Mouse (Mus musculus) midbrain, embryonic 16.5 days (tissue): ENCODE measurements around the gene Map3k3. TPM values are rescaled to one million over a fixed set of nuclear protein-coding genes. Genes with fewer than 3 reads are reported as not detected.
A peak's percentile ranks its signal among the peaks of the same experiment; 100 is the strongest.

Experiments
- ATAC-seq: fragments of 200-750 bp; cut with Nextera tagmentation; 2 replicates; pipeline ENCODE4 v1.8.0; 2017; ENCODE audit warnings: moderate TSS enrichment
- H3K27ac ChIP-seq: fragments of 300-500 bp; sonication (generic); 2 replicates; pipeline ENCODE4 v1.5.1; 2014; ENCODE audit warnings: mild to moderate bottlenecking, low read length, mixed read lengths
- H3K27me3 ChIP-seq: fragments of 300-500 bp; sonication (generic); 2 replicates; pipeline ENCODE4 v1.6.1; 2014; ENCODE audit warnings: low read depth, low read length, mixed read lengths; ENCODE audit not compliant: control insufficient read depth, insufficient read depth
- H3K36me3 ChIP-seq: fragments of 300-500 bp; sonication (generic); 2 replicates; pipeline ENCODE4 v1.6.1; 2014; ENCODE audit warnings: mild to moderate bottlenecking, low read length, moderate library complexity, mixed read lengths; ENCODE audit not compliant: control insufficient read depth, insufficient read depth
- H3K4me1 ChIP-seq: fragments of 300-500 bp; sonication (generic); 2 replicates; pipeline ENCODE4 v1.6.1; 2014; ENCODE audit warnings: mild to moderate bottlenecking, low read length, mixed read lengths; ENCODE audit not compliant: control insufficient read depth, insufficient read depth
- H3K4me2 ChIP-seq: fragments of 300-500 bp; sonication (generic); 2 replicates; pipeline ENCODE4 v1.6.1; 2014; ENCODE audit warnings: mild to moderate bottlenecking, low read length, mixed read lengths
- H3K4me3 ChIP-seq: fragments of 300-500 bp; sonication (generic); 2 replicates; pipeline ENCODE4 v1.5.1; 2014; ENCODE audit warnings: low read depth, mild to moderate bottlenecking, low read length, moderate library complexity, mixed read lengths
- H3K9ac ChIP-seq: fragments of 300-500 bp; sonication (generic); 2 replicates; pipeline ENCODE4 v1.6.1; 2014; ENCODE audit warnings: low read depth, low read length, mixed read lengths
- H3K9me3 ChIP-seq: fragments of 300-500 bp; sonication (generic); replicated peaks from 2 replicates; pipeline ENCODE4 v1.6.1; 2014; ENCODE audit warnings: mild to moderate bottlenecking, low read length, mixed read lengths; ENCODE audit not compliant: control insufficient read depth, poor library complexity, severe bottlenecking
- WGBS: fragments of 180-500 bp; shearing (Covaris S2); extraction: QIAGEN DNeasy Blood & Tissue Kit; methylation state at CpG from one replicate; pipeline ENCODE4 v1.1.7; 2014; 5-methylcytosine and 5-hydroxymethylcytosine counted together
- polyA plus RNA-seq: library from polyadenylated mRNA; unstranded; fragments of >200 nt; fragmentation: Nextera tagmentation; extraction: Ambion mirVana; gene quantifications from 2 replicates; pipeline ENCODE4 v1.2.1, GENCODE M21; 2015

Map3k3 gene
- polyA plus RNA-seq, 1 experiment from 2014 or later, result 10.9 TPM

- H3K9me3 ChIP-seq, result no peaks in the 10 kb centered on the region
- ATAC-seq, result peak; percentile 69
- under 1% methylated on average over 50 of the region's 106 CpGs for WGBS
- peaks cover 26% of the 10 kb centered on the region for H3K4me1 ChIP-seq
- peak overlapping the region; percentile 96 for H3K9ac ChIP-seq
- H3K27me3 ChIP-seq, result no peaks in the 10 kb centered on the region
- H3K36me3 ChIP-seq, result peaks cover 23% of the 10 kb centered on the region
- peak overlapping the region; percentile 78 for H3K4me3 ChIP-seq
- H3K27ac ChIP-seq, result peak overlapping the region; percentile 98
- H3K4me2 ChIP-seq, result peak overlapping the region; percentile 93
Observed at GRCm38 (mm10) chr11:106159921-106160840, 75.8 kb downstream of the Map3k3 start.

- 21% methylated on average over 22 of the region's 22 CpGs for WGBS
- Histone ChIP-seq H3K4me3 (peak within 1 kb of the TSS; percentile 78), H3K27ac (peak within 1 kb of the TSS; percentile 98), H3K4me2 (peak within 1 kb of the TSS; percentile 93), H3K27me3 (no peaks in the 10 kb centered on the region), H3K9ac (peak within 1 kb of the TSS; percentile 96), H3K4me1 (peaks cover 26% of the 10 kb centered on the region), H3K9me3 (no peaks in the 10 kb centered on the region), H3K36me3 (peaks cover 23% of the 10 kb centered on the region)
- peak; percentile 33 for ATAC-seq
Observed at GRCm38 (mm10) chr11:106160841-106161721, 76.7 kb downstream of the Map3k3 start, which contains the start of the genes Gm10840 and Limd2. Gene Gm10840 (plus strand): TSS chr11:106160850. Gene Limd2 (minus strand): TSS chr11:106160860.

GRCm38 (mm10) chr11:106162237-106162636 lies 77.8 kb downstream of the Map3k3 start:
- no peak for ATAC-seq
- Histone ChIP-seq H3K27ac (no peak overlapping the region), H3K9ac (no peak overlapping the region)

GRCm38 (mm10) chr11:106163546-106163945 lies 79.1 kb downstream of the Map3k3 start:
- WGBS, result 92% methylated on average over 4 of the region's 4 CpGs
- H3K9me3 ChIP-seq, result no peaks in the 10 kb centered on the region
- H3K4me3 ChIP-seq, result no peak overlapping the region
- H3K27ac ChIP-seq, result 0 out of 2 replicates have a peak overlapping the region, but pooled peaks have one; percentile 13
- H3K36me3 ChIP-seq, result peaks cover 16% of the 10 kb centered on the region
- H3K9ac ChIP-seq, result no peak overlapping the region
- no peak overlapping the region for H3K4me2 ChIP-seq
- no peaks in the 10 kb centered on the region for H3K27me3 ChIP-seq
- ATAC-seq, result no peak
- peaks cover 20% of the 10 kb centered on the region for H3K4me1 ChIP-seq

More at GRCm38 (mm10) chr11:106162237-106162636, 77.8 kb downstream of the Map3k3 start:
- Histone ChIP-seq H3K9me3 (no peaks in the 10 kb centered on the region), H3K36me3 (peaks cover 16% of the 10 kb centered on the region; the same call in 1 of the 2 replicates), H3K4me1 (peaks cover 26% of the 10 kb centered on the region), H3K4me3 (no peak overlapping the region), H3K27me3 (no peaks in the 10 kb centered on the region), H3K4me2 (no peak overlapping the region)
- 89% methylated on average over 2 of the region's 2 CpGs for WGBS

- Histone ChIP-seq H3K9me3 (no peaks in the 10 kb centered on the region), H3K27ac (no peak overlapping the region), H3K4me1 (peaks cover 11% of the 10 kb centered on the region), H3K4me3 (no peak overlapping the region), H3K36me3 (peaks cover 16% of the 10 kb centered on the region), H3K27me3 (no peaks in the 10 kb centered on the region), H3K4me2 (no peak overlapping the region), H3K9ac (no peak overlapping the region)
- no peak for ATAC-seq
- 92% methylated on average over 16 of the region's 16 CpGs for WGBS
Observed at GRCm38 (mm10) chr11:106164601-106165180, 80.3 kb downstream of the Map3k3 start.

- Histone ChIP-seq H3K4me1 (no peaks in the 10 kb centered on the region), H3K27me3 (no peaks in the 10 kb centered on the region), H3K4me3 (no peak overlapping the region), H3K4me2 (no peak overlapping the region), H3K9me3 (no peaks in the 10 kb centered on the region), H3K27ac (no peak overlapping the region), H3K9ac (no peak overlapping the region), H3K36me3 (peaks cover 22% of the 10 kb centered on the region)
- no peak for ATAC-seq
- 86% methylated on average over 5 of the region's 5 CpGs for WGBS
Observed at GRCm38 (mm10) chr11:106167435-106167834, 83.0 kb downstream of the Map3k3 start.

GRCm38 (mm10) chr11:106170807-106171206 lies 86.4 kb downstream of the Map3k3 start:
- H3K9me3 ChIP-seq, result no peaks in the 10 kb centered on the region

GRCm38 (mm10) chr11:106173228-106173627 lies 88.8 kb downstream of the Map3k3 start:
- H3K9ac ChIP-seq, result no peak overlapping the region

More at GRCm38 (mm10) chr11:106170807-106171206, 86.4 kb downstream of the Map3k3 start:
- Histone ChIP-seq H3K9ac (no peak overlapping the region), H3K4me1 (no peaks in the 10 kb centered on the region), H3K36me3 (peaks cover 17% of the 10 kb centered on the region), H3K4me2 (no peak overlapping the region), H3K27me3 (no peaks in the 10 kb centered on the region), H3K27ac (no peak overlapping the region), H3K4me3 (no peak overlapping the region)
- no peak for ATAC-seq
- WGBS, result 79% methylated on average over 7 of the region's 7 CpGs

More at GRCm38 (mm10) chr11:106173228-106173627, 88.8 kb downstream of the Map3k3 start:
- peaks cover 11% of the 10 kb centered on the region; the same call in 1 of the 2 replicates for H3K36me3 ChIP-seq
- WGBS, result 95% methylated on average over 2 of the region's 2 CpGs
- no peaks in the 10 kb centered on the region for H3K4me1 ChIP-seq
- no peak for ATAC-seq
- no peaks in the 10 kb centered on the region for H3K9me3 ChIP-seq
- no peak overlapping the region for H3K27ac ChIP-seq
- H3K27me3 ChIP-seq, result no peaks in the 10 kb centered on the region
- H3K4me2 ChIP-seq, result no peak overlapping the region
- no peak overlapping the region for H3K4me3 ChIP-seq
